Comparison of ENCODE assay signal across 20 mouse cellular contexts in the genomic region with DNA sequence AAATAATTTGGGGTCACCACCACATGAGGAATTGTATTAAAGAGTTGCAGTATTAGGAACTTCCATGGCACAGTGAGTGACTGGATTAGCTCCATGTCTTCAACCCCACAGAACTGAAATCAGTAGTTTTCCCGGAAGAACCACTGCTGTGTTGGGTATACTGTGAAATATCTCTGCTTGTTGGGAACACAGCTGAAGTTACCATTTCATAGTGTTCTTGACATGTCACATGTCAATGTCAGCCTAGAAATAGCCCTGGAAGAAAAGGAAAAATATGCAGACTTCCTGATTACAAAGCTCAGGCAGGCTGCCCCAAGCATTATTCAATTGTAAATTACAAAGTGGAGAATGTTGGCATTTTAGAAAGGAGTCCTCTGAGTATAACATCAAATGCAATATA.
DNase-seq lines count a peak whose midpoint lies in the region; ATAC-seq and TF ChIP-seq lines count a peak whose summit lies in the region.
"Had no signal": no experiment of that assay in that cellular context is flagged by ENCODE, and none has a peak within 500 bp of the region (broad histone marks: within the 10 kb centered on the region; RNA-seq: fewer than 3 reads in every experiment).

No protein-coding gene starts in this region.

- TF ChIP-seq POLR2A in heart, adult 2 months (IDR thresholded peaks at IDR 0.05; ENCODE audit: insufficient read depth, low read depth, low read length), result no peak

- intact Hi-C loops in heart, adult 2 months (cut with DNase I), result no loop called here

- no peak for TF ChIP-seq EP300 in heart, adult 2 months (IDR thresholded peaks at IDR 0.05; ENCODE audit: insufficient read depth, low read depth, low read length)

- DNase-seq in heart, adult 2 months, result no peak
- DNase-seq in heart, postnatal 4 days, result no peak
- no peak for DNase-seq in lung, postnatal 4 days
- DNase-seq in thymus, postnatal 36 days, result no peak
- no peak for DNase-seq in thymus, postnatal 14 days
- DNase-seq: cerebellum, adult 9-10 months; gastrocnemius, adult 2 months; kidney, adult 2 months; kidney, postnatal 10 days; right cerebral cortex, adult 18-20 months; right cerebral cortex, postnatal 4 days; thymus, postnatal 4 days had no signal

- H3K4me1 ChIP-seq in heart, adult 2 months (ENCODE audit: control insufficient read depth, insufficient read depth, low read length), result peaks cover 21% of the 10 kb centered on the region
- H3K4me1 ChIP-seq in lung, embryonic 16.5 days (replicated peaks; ENCODE audit: control insufficient read depth, insufficient read depth, low read length), result peaks cover 29% of the 10 kb centered on the region
- peaks cover 80% of the 10 kb centered on the region for H3K4me1 ChIP-seq in heart, embryonic 15.5 days (replicated peaks)
- H3K4me1 ChIP-seq: embryonic facial prominence, embryonic 15.5 days had no signal

- H3K36me3 ChIP-seq in heart, adult 2 months (ENCODE audit: control insufficient read depth, insufficient read depth, low read length), result peaks cover 18% of the 10 kb centered on the region
- no peaks in the 10 kb centered on the region for H3K36me3 ChIP-seq in lung, embryonic 16.5 days (ENCODE audit: control insufficient read depth, insufficient read depth, low read length)
- H3K36me3 ChIP-seq in heart, embryonic 15.5 days, result no peaks in the 10 kb centered on the region
- H3K36me3 ChIP-seq: embryonic facial prominence, embryonic 15.5 days; hindbrain, embryonic 15.5 days; limb, embryonic 12.5 days had no signal

- 30% methylated on average over 1 of the region's 1 CpGs for WGBS in heart, adult 2 months
- WGBS in lung, embryonic 16.5 days, result 36% methylated on average over 1 of the region's 1 CpGs
- WGBS in heart, embryonic 15.5 days, result 34% methylated on average over 1 of the region's 1 CpGs

- no peak overlapping the region for H3K4me2 ChIP-seq in lung, embryonic 16.5 days (ENCODE audit: low read depth, low read length)
- 0 out of 2 replicates have a peak overlapping the region, but pooled peaks have one; percentile 26 for H3K4me2 ChIP-seq in heart, embryonic 15.5 days
- H3K4me2 ChIP-seq: embryonic facial prominence, embryonic 15.5 days; hindbrain, embryonic 15.5 days; limb, embryonic 12.5 days; liver, embryonic 11.5 days had no signal

- no peak overlapping the region for H3K4me3 ChIP-seq in heart, adult 2 months
- no peak overlapping the region for H3K4me3 ChIP-seq in lung, embryonic 16.5 days (ENCODE audit: low read length)
- H3K4me3 ChIP-seq in heart, embryonic 15.5 days, result no peak overlapping the region
- H3K4me3 ChIP-seq: embryonic facial prominence, embryonic 15.5 days; gastrocnemius, adult 2 months; hindbrain, embryonic 15.5 days; limb, embryonic 12.5 days had no signal

- TF ChIP-seq CTCF in heart, adult 2 months (IDR thresholded peaks at IDR 0.05), result no peak

- ATAC-seq in lung, embryonic 16.5 days (ENCODE audit: low read depth), result peak; percentile 34; the same call in 1 of the 2 replicates
- ATAC-seq in heart, embryonic 15.5 days (replicated peaks; ENCODE audit: insufficient number of reproducible peaks, insufficient read depth, low FRiP score, low read depth), result no peak
- ATAC-seq: forebrain, embryonic 14.5 days had no signal

- peaks cover 9% of the 10 kb centered on the region for H3K79me2 ChIP-seq in heart, adult 2 months (replicated peaks; ENCODE audit: control insufficient read depth, insufficient read depth, low read length)

- H3K9me3 ChIP-seq in lung, embryonic 16.5 days (ENCODE audit: control insufficient read depth, low read length), result no peaks in the 10 kb centered on the region
- H3K9me3 ChIP-seq in heart, embryonic 15.5 days (replicated peaks), result no peaks in the 10 kb centered on the region
- H3K9me3 ChIP-seq: embryonic facial prominence, embryonic 15.5 days; hindbrain, embryonic 15.5 days; limb, embryonic 12.5 days had no signal

- no peaks in the 10 kb centered on the region for H3K27me3 ChIP-seq in heart, adult 2 months (ENCODE audit: control insufficient read depth, insufficient read depth, low read length)
- H3K27me3 ChIP-seq in lung, embryonic 16.5 days (ENCODE audit: control insufficient read depth, insufficient read depth, low read depth, low read length), result no peaks in the 10 kb centered on the region
- no peaks in the 10 kb centered on the region for H3K27me3 ChIP-seq in heart, embryonic 15.5 days
- H3K27me3 ChIP-seq: embryonic facial prominence, embryonic 15.5 days; hindbrain, embryonic 15.5 days; limb, embryonic 12.5 days had no signal

- peak overlapping the region; percentile 71 for H3K27ac ChIP-seq in heart, adult 2 months
- H3K27ac ChIP-seq in lung, embryonic 16.5 days (ENCODE audit: low read length), result 0 out of 2 replicates have a peak overlapping the region, but pooled peaks have one; percentile 24
- peak overlapping the region; percentile 86 for H3K27ac ChIP-seq in heart, embryonic 15.5 days
- H3K27ac ChIP-seq: embryonic facial prominence, embryonic 15.5 days; gastrocnemius, adult 2 months; limb, embryonic 12.5 days; macrophage had no signal

- H3K9ac ChIP-seq in heart, adult 2 months (ENCODE audit: low read depth, low read length), result no peak overlapping the region
- no peak overlapping the region for H3K9ac ChIP-seq in lung, embryonic 16.5 days (ENCODE audit: low read length)
- H3K9ac ChIP-seq in heart, embryonic 15.5 days, result no peak overlapping the region
- H3K9ac ChIP-seq: embryonic facial prominence, embryonic 15.5 days; hindbrain, embryonic 15.5 days; limb, embryonic 12.5 days had no signal

Comparison
In these comparisons a context has a peak if more than half of its experiments do, and no peak if none do; other contexts are left out.
1. H3K27ac ChIP-seq: peak in every context shown above with its lines; median percentile 86 in heart, embryonic 15.5 days; 71 in heart, adult 2 months; 24 in lung, embryonic 16.5 days.